Comparison of ENCODE assay signal across 16 mouse cellular contexts in the genomic region with DNA sequence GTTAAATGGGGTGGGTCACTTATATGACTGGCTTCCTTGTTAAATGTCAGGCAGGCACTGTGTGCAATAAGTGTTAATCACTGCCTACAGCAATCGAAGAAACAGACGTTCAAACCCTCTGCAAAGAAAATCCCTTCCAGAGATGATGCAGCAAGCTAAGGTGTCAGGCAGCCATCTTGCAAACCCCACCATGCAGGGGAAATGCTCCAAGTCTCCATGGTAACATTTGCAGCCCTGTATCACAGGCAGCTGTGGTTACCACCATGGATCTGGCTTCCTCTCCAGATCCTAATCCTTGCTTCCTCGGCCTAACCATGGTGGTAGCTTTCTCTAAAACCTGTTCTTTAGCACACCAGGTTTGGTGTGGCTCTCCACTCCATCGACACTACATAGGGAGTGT.
"Had no signal": no experiment of that assay in that cellular context is flagged by ENCODE, and none has a peak within 500 bp of the region (broad histone marks: within the 10 kb centered on the region; RNA-seq: fewer than 3 reads in every experiment).

No protein-coding gene starts in this region.

- H3K27ac ChIP-seq: lung, embryonic 15.5 days; macrophage; midbrain, embryonic 13.5 days; midbrain, embryonic 15.5 days; neural tube, embryonic 12.5 days; stomach, embryonic 15.5 days; stomach, postnatal 0 days had no signal

- ATAC-seq: lung, postnatal 0 days; midbrain, embryonic 13.5 days; midbrain, embryonic 15.5 days had no signal

- H3K9ac ChIP-seq: lung, embryonic 15.5 days; midbrain, embryonic 13.5 days; midbrain, embryonic 15.5 days; neural tube, embryonic 12.5 days; stomach, embryonic 15.5 days had no signal

- H3K36me3 ChIP-seq: lung, embryonic 15.5 days; midbrain, embryonic 13.5 days; midbrain, embryonic 15.5 days; neural tube, embryonic 12.5 days; stomach, embryonic 15.5 days had no signal

- H3K4me2 ChIP-seq: lung, embryonic 15.5 days; midbrain, embryonic 11.5 days; midbrain, embryonic 13.5 days; midbrain, embryonic 15.5 days; neural tube, embryonic 12.5 days; stomach, embryonic 15.5 days had no signal

- H3K27me3 ChIP-seq: lung, embryonic 15.5 days; megakaryocyte, embryonic 14.5 days; midbrain, embryonic 13.5 days; midbrain, embryonic 15.5 days; neural tube, embryonic 12.5 days; stomach, embryonic 15.5 days had no signal

- H3K9me3 ChIP-seq: lung, embryonic 15.5 days; midbrain, embryonic 13.5 days; midbrain, embryonic 15.5 days; neural tube, embryonic 12.5 days; stomach, embryonic 15.5 days had no signal

- H3K4me3 ChIP-seq: lung, embryonic 15.5 days; megakaryocyte, embryonic 14.5 days; midbrain, embryonic 13.5 days; midbrain, embryonic 15.5 days; neural tube, embryonic 12.5 days; stomach, embryonic 15.5 days had no signal

- H3K4me1 ChIP-seq: lung, embryonic 15.5 days; megakaryocyte, embryonic 14.5 days; neural tube, embryonic 12.5 days; stomach, embryonic 15.5 days had no signal

- DNase-seq: lung, postnatal 14 days; lung, postnatal 36 days; right cerebral cortex, postnatal 14 days; thymus, adult 2 months; thymus, postnatal 25 days; thymus, postnatal 4 days had no signal
